Mouse (Mus musculus) spleen, postnatal 36 days (tissue): Measurements from ENCODE around the gene Ing3.

ENCODE experiments used
- DNase-seq, 2 experiments: peaks; one replicate each; pipeline ENCODE4 v3.0.0; 2022; ENCODE audit warnings: low spot score in 2 of 2, mixed read lengths in 1 of 2

Gene Ing3

GRCm38 (mm10) chr6:21949226-21949731 lies at the start of gene Ing3:
TSS of gene Ing3 (plus strand) at chr6:21949571.
- peak; percentile 98 to 99 for DNase-seq

GRCm38 (mm10) chr6:21909720-21910119 lies 39.7 kb upstream of the Ing3 start:
- DNase-seq, result no peak

DNA sequence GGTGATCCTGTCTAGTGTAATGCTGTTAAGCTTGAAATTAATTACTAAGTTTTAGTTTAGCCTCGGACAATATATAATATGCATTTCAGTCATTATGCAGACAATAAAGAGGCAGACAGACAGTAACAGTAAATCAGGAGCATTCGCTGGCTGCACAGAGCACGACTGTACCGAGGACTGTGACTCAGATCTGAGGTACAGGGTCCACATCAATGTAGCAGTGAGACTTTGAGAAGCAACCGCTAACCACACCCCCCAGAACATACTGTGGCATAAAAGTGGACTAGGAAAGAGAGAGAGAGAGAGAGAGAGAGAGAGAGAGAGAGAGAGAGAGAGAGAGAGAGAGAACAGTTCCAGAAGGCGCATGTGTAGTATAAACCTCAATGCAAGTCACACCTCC lies 38.6 kb upstream of the Ing3 start:
- DNase-seq, result no peak

- no peak for DNase-seq
These were observed 32.8 kb upstream of the Ing3 start for GRCm38 (mm10) chr6:21916591-21916990.

DNA sequence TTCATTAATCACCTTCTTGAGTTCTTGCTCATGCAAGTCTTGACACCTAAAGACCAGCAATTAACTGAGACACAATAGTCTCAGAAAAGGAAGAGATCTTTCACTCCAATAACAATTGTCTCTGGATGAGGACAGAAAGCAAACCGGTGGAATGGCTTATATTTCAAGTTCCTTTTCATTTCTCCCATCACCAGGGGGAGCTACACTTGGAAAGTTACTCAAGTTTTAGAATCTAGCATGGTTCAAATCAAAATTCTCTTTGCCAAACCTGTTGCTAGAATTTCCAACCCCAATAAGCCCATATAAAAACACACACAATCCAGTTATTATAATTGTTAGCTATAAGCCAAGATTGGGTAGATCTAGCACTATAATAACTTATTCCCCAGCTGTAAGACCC lies 25.2 kb upstream of the Ing3 start:
- no peak for DNase-seq

- DNase-seq, result no peak
These were observed 11.3 kb upstream of the Ing3 start for GRCm38 (mm10) chr6:21937981-21938635.

DNA sequence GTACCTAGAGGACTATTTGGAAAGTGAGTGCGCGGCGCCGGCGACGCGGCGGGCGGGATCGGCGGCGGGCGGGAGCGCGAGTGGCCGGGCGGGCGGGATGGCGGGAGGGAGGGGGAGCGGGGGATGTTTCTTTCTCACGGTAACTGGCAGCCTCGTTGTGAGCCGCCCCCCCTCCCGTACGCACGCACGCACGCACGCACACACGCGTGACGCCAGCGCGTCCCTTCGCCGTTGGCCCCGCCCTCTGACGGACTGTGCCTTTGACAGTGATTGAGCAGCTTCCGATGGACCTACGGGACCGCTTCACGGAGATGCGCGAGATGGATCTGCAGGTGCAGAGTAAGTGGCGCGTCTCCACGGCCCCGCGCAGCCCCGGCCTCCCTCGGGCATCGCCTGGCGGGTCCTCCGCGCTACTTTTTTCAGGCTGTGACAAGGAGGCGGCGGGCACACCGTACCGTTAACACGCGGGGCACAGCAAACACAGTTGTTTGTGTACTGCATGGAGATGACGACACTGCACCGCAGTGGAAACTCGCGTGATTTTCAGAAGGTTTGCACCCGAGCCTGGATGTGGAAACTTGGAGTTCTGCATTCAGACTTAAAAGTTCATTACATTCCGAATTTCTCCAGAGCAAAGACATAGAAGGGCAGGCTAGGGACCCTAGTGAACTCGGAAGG lies 539 bp downstream of the Ing3 start:
- peak; percentile 97 to 98 for DNase-seq

DNA sequence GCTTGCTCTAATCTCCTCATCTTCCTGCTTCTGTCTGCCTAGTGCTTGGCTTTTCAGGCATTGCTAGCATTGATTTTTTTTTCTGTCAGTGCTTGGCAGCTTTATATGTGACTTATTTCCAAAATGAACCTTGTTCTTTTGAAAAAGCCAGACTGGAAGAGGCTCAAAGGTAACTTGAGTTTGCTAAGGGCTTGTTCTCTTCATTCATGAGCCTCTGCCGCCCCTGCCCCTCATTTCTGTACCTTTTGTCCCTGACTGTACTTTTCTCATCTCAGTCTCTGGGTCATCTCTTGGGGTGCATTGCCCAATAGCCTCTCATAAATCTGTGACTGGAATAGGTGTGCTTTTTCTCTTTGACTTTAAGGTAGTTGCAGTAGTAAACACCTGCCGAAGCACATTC lies 1.3 kb downstream of the Ing3 start:
- no peak for DNase-seq

GRCm38 (mm10) chr6:21955468-21955867 lies 6.1 kb downstream of the Ing3 start:
- no peak for DNase-seq

DNA sequence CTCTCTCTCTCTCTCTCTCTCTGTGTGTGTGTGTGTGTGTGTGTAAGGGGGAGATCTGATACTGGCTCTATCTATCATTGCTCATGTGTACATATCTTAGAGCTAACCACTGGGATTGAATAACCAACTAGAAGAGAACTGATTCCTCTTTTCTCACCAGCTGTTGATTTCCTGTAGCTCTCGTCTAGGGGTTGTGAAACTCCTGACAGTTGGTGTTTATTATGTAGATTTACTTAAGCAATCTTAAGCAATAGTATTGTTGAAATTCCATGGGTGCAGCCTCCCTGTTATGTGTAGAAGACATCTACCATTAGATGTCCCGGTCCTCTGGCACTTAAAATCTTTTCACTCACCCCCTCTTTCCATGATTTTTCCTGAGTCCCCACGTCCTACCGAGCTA lies 9.6 kb downstream of the Ing3 start:
- DNase-seq, result peak in 1 of 2 experiments; percentile 24

DNA sequence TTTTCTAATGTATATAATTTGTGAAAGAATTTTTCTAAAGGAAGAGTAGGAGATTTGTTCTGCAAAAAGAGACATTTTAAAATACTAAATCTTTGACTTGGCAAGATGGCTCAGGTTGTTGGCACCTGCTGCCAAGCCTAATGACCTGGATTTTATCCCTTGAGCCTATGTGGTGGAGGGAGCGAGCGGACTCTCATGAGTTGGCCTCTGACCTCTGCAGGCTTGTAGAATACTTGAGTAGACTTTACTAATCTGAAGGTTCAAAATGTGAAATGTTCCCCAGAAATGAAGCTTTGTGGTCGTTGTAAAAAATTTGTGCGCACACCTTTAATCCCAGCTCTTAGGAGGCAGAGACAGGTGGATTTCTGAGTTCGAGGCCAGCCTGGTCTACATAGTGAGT lies 10.5 kb downstream of the Ing3 start:
- no peak for DNase-seq

DNA sequence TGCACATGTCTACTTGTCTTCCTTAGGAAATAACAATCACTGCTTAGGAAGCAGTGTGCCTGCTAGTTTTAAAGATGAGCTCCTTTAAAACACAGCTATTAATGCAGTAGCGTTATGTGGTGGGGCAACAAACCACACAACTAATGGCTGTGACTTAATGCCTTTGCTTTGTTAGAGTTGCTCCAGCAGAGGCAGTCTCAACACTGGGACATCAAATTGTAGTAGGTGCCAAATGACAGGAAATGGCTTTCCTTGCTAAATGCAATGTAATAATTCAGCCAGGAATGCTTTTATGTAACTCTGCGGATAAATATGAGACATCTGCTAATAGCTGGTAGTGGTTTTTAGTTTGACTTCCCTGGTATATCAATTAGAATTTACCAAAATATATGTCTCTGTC lies 28.2 kb downstream of the Ing3 start:
- DNase-seq, result no peak

DNA sequence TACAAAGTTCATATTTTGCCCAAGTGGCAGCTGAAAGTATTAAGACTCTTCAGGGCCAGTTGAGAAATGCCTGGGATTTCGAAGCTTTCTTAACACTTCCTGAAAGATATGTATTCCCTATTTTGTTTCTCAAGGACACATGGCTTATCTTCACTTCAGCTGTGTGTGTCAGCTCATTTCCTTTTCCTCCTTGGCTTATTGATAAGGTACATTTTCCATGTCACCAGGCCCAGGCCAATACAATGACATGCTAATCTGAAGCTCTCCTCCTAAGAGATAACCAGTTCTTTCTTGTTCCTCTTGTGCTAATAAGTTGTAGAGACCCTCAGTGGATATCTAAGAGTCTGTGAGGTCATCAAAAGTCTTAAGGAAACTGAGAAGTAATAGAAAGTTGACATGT lies 31.7 kb downstream of the Ing3 start:
- no peak for DNase-seq

- peak; percentile 43 to 71 for DNase-seq
These were observed 35.8 kb downstream of the Ing3 start for GRCm38 (mm10) chr6:21984990-21985731.

GRCm38 (mm10) chr6:21985732-21986540 lies 36.6 kb downstream of the Ing3 start, which contains the start of gene Cped1:
TSS of gene Cped1 (plus strand) at chr6:21985916.
- peak; percentile 10 to 13 for DNase-seq

DNA sequence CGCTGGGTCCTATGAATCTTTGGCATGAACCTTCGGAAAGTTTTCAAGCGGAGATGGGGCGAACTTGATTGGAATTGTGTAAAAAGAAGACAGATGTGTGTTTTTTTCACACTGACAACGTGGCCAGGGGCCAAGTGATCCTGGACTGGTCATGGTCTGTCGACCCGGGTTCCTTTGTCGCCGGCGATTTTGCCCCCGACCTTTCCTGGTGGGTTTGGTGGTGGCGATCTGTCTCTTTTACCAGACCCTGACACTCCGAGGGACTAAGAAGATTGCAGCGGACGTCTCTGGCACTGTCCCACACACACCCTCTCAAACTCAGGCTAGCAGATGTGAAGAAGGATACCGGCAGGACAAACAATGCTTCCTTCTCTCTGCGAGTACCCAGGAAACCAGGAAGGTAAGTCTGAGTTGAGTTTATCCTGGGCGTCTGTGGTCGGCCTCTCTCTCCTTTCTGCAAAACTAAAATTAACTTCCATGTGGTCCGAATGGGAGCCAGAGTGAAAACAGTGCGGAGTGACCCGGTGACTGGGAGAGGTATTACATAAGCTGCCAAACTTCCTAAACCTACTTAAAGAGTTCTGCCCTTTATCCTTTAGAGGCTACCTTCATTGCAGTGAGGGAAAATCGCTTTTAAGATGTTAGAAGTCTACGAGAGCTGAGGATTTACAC lies 37.4 kb downstream of the Ing3 start:
- DNase-seq, result no peak

- DNase-seq, result no peak
These were observed 38.2 kb downstream of the Ing3 start for GRCm38 (mm10) chr6:21987554-21987953.

- DNase-seq, result no peak
These were observed 38.9 kb downstream of the Ing3 start for GRCm38 (mm10) chr6:21988296-21988695.

GRCm38 (mm10) chr6:21989081-21989480 lies 39.7 kb downstream of the Ing3 start:
- no peak for DNase-seq

GRCm38 (mm10) chr6:21990181-21991135 lies 41.1 kb downstream of the Ing3 start:
- no peak for DNase-seq
